Mouse (Mus musculus) stomach, postnatal 0 days (tissue): ENCODE measurements at regions not wholly inside any gene's neighbourhood (a gene's known extent, or its start where the extent isn't known, plus 50 kb on each side); places are given as distances from the start of the nearest gene placed in this dataset.

Experiments
- CTCF ChIP-seq: IDR thresholded peaks from 2 replicates; pipeline ENCODE4 v1.5.1; 2016; ENCODE audit warnings: antibody characterized with exemption, low read depth, mild to moderate bottlenecking, moderate library complexity
- EP300 ChIP-seq: optimal IDR thresholded peaks from 2 replicates; pipeline ENCODE3; 2016; ENCODE audit warnings: antibody characterized with exemption

- TF ChIP-seq EP300 (no peak), CTCF (no peak)
Measured at GRCm38 (mm10) chr7:130102671-130103070, 417.5 kb downstream of the Ate1 start.
